Mouse (Mus musculus) stomach, embryonic 14.5 days (tissue): Measurements from ENCODE around the gene Cops7a. TPM values are rescaled to one million over a fixed set of nuclear protein-coding genes. Genes with fewer than 3 reads are reported as not detected.

Source experiments
- ATAC-seq: fragments of 200-750 bp; cut with Nextera tagmentation; 2 replicates; pipeline ENCODE4 v1.8.0; 2017; ENCODE audit warnings: low read depth, moderate TSS enrichment; ENCODE audit not compliant: insufficient number of reproducible peaks, insufficient read depth, low FRiP score
- H3K27ac ChIP-seq: fragments of 300-500 bp; sonication (generic); 2 replicates; pipeline ENCODE4 v1.5.1; 2014; ENCODE audit warnings: mild to moderate bottlenecking, low read length, moderate library complexity, mixed read lengths
- H3K27me3 ChIP-seq: fragments of 300-500 bp; sonication (generic); 2 replicates; pipeline ENCODE4 v1.6.1; 2014; ENCODE audit warnings: low read length, control low read depth, mixed read lengths; ENCODE audit not compliant: control insufficient read depth, insufficient read depth
- H3K36me3 ChIP-seq: fragments of 300-500 bp; sonication (generic); 2 replicates; pipeline ENCODE4 v1.6.1; 2014; ENCODE audit warnings: mild to moderate bottlenecking, control low read depth, low read length, moderate library complexity, mixed read lengths; ENCODE audit not compliant: control insufficient read depth, insufficient read depth
- H3K4me1 ChIP-seq: fragments of 300-500 bp; sonication (generic); 2 replicates; pipeline ENCODE4 v1.6.1; 2014; ENCODE audit warnings: low read length, control low read depth, mixed read lengths; ENCODE audit not compliant: control insufficient read depth, insufficient read depth
- H3K4me2 ChIP-seq: fragments of 300-500 bp; sonication (generic); replicated peaks from 2 replicates; pipeline ENCODE4 v1.6.1; 2014; ENCODE audit warnings: low read depth, low read length, control low read depth
- H3K4me3 ChIP-seq: fragments of 300-500 bp; sonication (generic); 2 replicates; pipeline ENCODE4 v1.5.1; 2014; ENCODE audit warnings: low read depth, low read length, control low read depth
- H3K9ac ChIP-seq: fragments of 300-500 bp; sonication (generic); replicated peaks from 2 replicates; pipeline ENCODE4 v1.6.1; 2014; ENCODE audit warnings: low read depth, mild to moderate bottlenecking, control low read depth, low read length, moderate library complexity, mixed read lengths
- H3K9me3 ChIP-seq: fragments of 300-500 bp; sonication (generic); 2 replicates; pipeline ENCODE4 v1.6.1; 2016; ENCODE audit warnings: low read depth, low read length, control low read depth; ENCODE audit not compliant: control insufficient read depth
- WGBS: fragments of 180-500 bp; shearing (Covaris S2); extraction: QIAGEN DNeasy Blood & Tissue Kit; methylation state at CpG from one replicate; pipeline ENCODE4 v1.1.7; 2014; 5-methylcytosine and 5-hydroxymethylcytosine counted together
- polyA plus RNA-seq: library from polyadenylated mRNA; unstranded; fragments of >200 nt; fragmentation: Nextera tagmentation; extraction: Ambion mirVana; gene quantifications from 2 replicates; pipeline ENCODE4 v1.2.1, GENCODE M21; 2014

Gene Cops7a
- polyA plus RNA-seq, 1 experiment from 2014 or later = 139 TPM

GRCm38 (mm10) chr6:124953991-124954715 lies 11.2 kb downstream of the Cops7a start:
- Histone ChIP-seq H3K36me3 (peaks cover 11% of the 10 kb centered on the region), H3K4me2 (no peak overlapping the region), H3K9me3 (no peaks in the 10 kb centered on the region; the same call in 1 of the 2 replicates), H3K27ac (no peak overlapping the region), H3K9ac (no peak overlapping the region), H3K27me3 (no peaks in the 10 kb centered on the region), H3K4me3 (no peak overlapping the region), H3K4me1 (no peaks in the 10 kb centered on the region)
- WGBS = 91% methylated on average over 2 of the region's 2 CpGs
- ATAC-seq = no peak

DNA sequence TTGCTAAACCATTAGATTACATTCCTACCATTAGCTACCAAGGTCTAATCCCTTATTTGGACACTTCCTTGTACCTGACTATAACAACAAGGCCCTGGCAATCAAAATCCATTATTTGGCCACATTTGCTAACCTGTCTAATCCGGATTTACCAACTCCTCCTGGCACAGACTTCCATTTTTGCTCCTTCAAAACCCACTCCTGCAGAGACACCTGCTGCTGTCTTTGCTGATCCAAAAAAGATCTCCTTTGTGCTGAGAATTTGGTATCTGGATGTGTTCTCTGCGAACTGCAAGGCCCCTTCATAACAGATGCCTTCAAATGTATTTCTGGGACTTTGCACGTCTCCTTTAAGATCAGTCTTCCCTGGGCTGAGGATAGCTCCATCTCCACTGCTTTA lies 21.8 kb downstream of the Cops7a start:
- 88% methylated on average over 3 of the region's 3 CpGs for WGBS
- H3K27ac ChIP-seq = no peak overlapping the region
- H3K4me3 ChIP-seq = no peak overlapping the region
- H3K4me2 ChIP-seq = no peak overlapping the region
- no peak overlapping the region for H3K9ac ChIP-seq
- H3K36me3 ChIP-seq = peaks cover 2% of the 10 kb centered on the region
- no peaks in the 10 kb centered on the region for H3K27me3 ChIP-seq
- H3K9me3 ChIP-seq = no peaks in the 10 kb centered on the region
- ATAC-seq = no peak
- no peaks in the 10 kb centered on the region for H3K4me1 ChIP-seq

GRCm38 (mm10) chr6:124941679-124942078 lies 23.7 kb downstream of the Cops7a start:
- Histone ChIP-seq H3K4me1 (no peaks in the 10 kb centered on the region), H3K9ac (no peak overlapping the region), H3K27me3 (no peaks in the 10 kb centered on the region), H3K9me3 (no peaks in the 10 kb centered on the region), H3K27ac (no peak overlapping the region), H3K4me2 (no peak overlapping the region), H3K4me3 (no peak overlapping the region), H3K36me3 (peaks cover 18% of the 10 kb centered on the region)
- ATAC-seq = no peak
- 94% methylated on average over 1 of the region's 1 CpGs for WGBS

- Histone ChIP-seq H3K4me2 (no peak overlapping the region), H3K36me3 (peaks cover 49% of the 10 kb centered on the region), H3K4me3 (no peak overlapping the region), H3K27me3 (no peaks in the 10 kb centered on the region), H3K27ac (no peak overlapping the region), H3K4me1 (no peaks in the 10 kb centered on the region), H3K9me3 (no peaks in the 10 kb centered on the region), H3K9ac (no peak overlapping the region)
- ATAC-seq = no peak
- WGBS = 88% methylated on average over 7 of the region's 7 CpGs
These were observed 26.8 kb downstream of the Cops7a start for GRCm38 (mm10) chr6:124938554-124938953.

GRCm38 (mm10) chr6:124937493-124937892 lies 27.8 kb downstream of the Cops7a start:
- Histone ChIP-seq H3K4me3 (no peak overlapping the region), H3K27ac (no peak overlapping the region), H3K4me2 (no peak overlapping the region), H3K36me3 (peaks cover 53% of the 10 kb centered on the region), H3K9ac (no peak overlapping the region), H3K27me3 (no peaks in the 10 kb centered on the region), H3K4me1 (peaks cover 4% of the 10 kb centered on the region), H3K9me3 (no peaks in the 10 kb centered on the region)
- ATAC-seq = no peak
- 70% methylated on average over 2 of the region's 2 CpGs for WGBS

- Histone ChIP-seq H3K9ac (no peak overlapping the region), H3K4me1 (peaks cover 8% of the 10 kb centered on the region), H3K27ac (no peak overlapping the region), H3K4me2 (no peak overlapping the region), H3K36me3 (peaks cover 53% of the 10 kb centered on the region), H3K27me3 (no peaks in the 10 kb centered on the region), H3K9me3 (no peaks in the 10 kb centered on the region), H3K4me3 (no peak overlapping the region)
- whole genome bisulfite sequencing = 68% methylated on average over 1 of the region's 1 CpGs
- no peak for ATAC-seq
These were observed 28.7 kb downstream of the Cops7a start for GRCm38 (mm10) chr6:124936681-124937080.

- no peak overlapping the region for H3K9ac ChIP-seq
- H3K4me1 ChIP-seq = peaks cover 11% of the 10 kb centered on the region
- H3K36me3 ChIP-seq = peaks cover 53% of the 10 kb centered on the region
- H3K27ac ChIP-seq = no peak overlapping the region
- no peaks in the 10 kb centered on the region for H3K27me3 ChIP-seq
- no peak overlapping the region for H3K4me3 ChIP-seq
- H3K4me2 ChIP-seq = no peak overlapping the region
- H3K9me3 ChIP-seq = no peaks in the 10 kb centered on the region
- 93% methylated on average over 7 of the region's 7 CpGs for WGBS
- no peak for ATAC-seq
These were observed 30.7 kb downstream of the Cops7a start for GRCm38 (mm10) chr6:124934670-124935069.

DNA sequence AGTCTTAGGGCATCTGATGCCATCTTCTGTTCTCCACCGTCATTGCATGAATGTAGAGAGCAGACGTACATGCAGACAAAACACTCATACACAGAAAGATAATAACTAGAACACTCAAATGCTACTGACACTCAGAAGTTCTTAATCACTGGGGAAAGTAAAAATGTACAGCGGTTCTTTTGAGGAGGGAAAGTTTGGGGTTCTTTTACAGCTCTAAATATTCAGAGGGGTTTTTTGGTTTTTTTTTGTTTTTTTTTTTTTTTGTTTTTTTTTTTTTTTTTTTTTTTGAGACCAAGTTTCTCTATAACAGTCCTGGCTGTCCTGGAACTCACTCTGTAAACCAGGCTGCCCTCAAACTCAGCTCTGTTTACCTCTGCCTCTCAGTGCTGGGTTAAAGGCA lies 32.2 kb downstream of the Cops7a start:
- no peak overlapping the region for H3K9ac ChIP-seq
- no peak for ATAC-seq
- no peaks in the 10 kb centered on the region for H3K9me3 ChIP-seq
- H3K4me2 ChIP-seq = peak overlapping the region; percentile 95
- no peak overlapping the region for H3K4me3 ChIP-seq
- 94% methylated on average over 3 of the region's 3 CpGs for WGBS
- H3K4me1 ChIP-seq = peaks cover 11% of the 10 kb centered on the region
- H3K36me3 ChIP-seq = peaks cover 47% of the 10 kb centered on the region
- H3K27ac ChIP-seq = no peak overlapping the region
- H3K27me3 ChIP-seq = no peaks in the 10 kb centered on the region

GRCm38 (mm10) chr6:124932314-124932695 lies 33.0 kb downstream of the Cops7a start:
- WGBS = 40% methylated on average over 12 of the region's 12 CpGs
- Histone ChIP-seq H3K9me3 (no peaks in the 10 kb centered on the region), H3K9ac (peak overlapping the region; percentile 81), H3K36me3 (peaks cover 39% of the 10 kb centered on the region), H3K4me3 (peak overlapping the region; percentile 78), H3K27me3 (no peaks in the 10 kb centered on the region), H3K4me2 (peak overlapping the region; percentile 95), H3K27ac (peak overlapping the region; percentile 94), H3K4me1 (peaks cover 11% of the 10 kb centered on the region)
- no peak for ATAC-seq
